Mouse (Mus musculus): Measurements from ENCODE around the gene Rpl7l1.
"Not testable (repeated sequence)": the region's sequence is repeated elsewhere in the genome, so short reads cannot be mapped to it uniquely, and the experiment has no call there.

Rpl7l1 gene

DNA sequence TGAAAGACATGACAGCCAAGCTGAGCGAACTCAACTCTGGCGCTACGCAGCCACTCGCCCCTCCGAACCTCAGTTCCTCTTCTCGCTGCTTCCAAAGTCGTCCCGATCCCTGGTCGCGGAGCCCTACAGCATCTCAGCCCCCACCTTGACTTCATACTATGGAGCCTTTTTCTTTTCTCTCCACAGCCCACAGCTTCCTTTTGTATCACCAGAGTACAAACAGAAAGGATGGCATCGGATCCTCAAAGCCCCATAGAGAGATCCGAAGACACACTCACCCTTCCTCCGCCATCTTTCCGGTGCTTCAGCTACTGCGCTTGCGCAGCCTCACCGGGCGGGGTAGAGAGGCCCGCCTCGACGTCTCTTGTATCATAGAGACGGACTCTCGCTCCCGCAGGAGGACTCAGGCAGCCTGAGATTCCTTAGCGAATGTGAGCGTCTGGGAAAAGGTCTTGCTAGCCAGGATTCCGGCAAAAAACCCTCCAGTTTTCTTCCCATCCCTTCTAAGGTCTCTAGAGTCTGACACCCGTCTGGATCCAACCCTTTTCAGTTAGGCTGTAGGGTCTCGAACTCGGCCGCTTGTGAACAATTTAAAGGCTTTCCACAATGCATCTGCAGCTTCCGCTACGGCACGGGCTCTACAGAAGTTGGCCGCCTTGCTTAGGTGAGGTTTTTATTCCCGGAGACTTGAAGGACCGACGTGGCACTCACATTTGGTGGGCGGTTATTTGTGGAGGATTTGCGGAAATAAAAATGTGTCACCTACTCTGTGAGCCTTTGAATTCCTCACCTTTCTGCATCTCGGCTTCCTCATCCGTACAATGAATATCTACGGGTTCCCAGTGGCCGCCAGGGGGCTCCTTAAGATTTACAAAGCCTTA, at the start of gene Rpl7l1:
Gene Rpl7l1, minus strand, starts transcription at position 332 of the 881 bp plus-strand sequence.
- peak; percentile 84 to 90 for DNase-seq

GRCm38 (mm10) chr17:46829856-46830535, 47.5 kb upstream of the Rpl7l1 start:
- DNase-seq, result peak in 1 of 2 experiments; percentile 31

DNA sequence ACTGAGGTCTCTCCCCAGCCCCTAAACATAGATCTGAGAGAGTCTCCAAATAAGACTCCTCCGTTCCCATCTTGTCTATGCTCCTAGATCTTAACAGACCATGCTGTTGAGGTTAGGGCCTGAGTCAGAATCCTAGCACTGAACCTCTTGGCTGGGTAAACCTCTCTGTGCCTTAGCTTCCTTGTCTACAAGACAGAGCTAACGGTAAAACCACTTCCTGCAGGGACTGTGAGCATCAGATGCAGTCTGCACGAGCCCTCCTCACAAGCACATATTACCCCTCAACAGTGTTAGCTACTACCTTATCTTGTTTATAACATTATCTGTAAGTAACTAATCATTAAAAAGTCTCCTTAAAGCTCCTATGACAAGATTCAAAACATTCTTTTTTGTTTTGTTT, 46.5 kb upstream of the Rpl7l1 start:
- no peak for DNase-seq

DNA sequence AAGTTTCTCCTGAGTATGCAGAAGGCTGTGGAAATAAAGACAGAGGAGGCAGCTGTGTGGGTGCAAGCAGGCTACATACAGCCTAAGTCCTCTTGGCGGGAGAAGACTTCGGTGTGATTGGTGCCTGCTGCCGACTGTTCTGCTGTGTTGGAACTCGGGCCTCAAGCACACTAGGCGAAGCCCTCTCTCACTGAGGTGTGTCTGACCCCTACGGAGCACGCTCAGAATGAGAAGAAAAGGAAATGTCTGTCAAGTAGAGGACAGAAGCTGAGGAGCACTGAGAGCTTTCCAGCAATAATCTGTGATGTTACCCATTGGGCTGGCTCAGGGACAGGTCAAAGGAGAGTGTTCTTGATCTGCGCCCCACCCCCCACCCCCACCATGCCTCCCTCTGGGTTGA, 40.6 kb upstream of the Rpl7l1 start:
- no peak for DNase-seq

DNA sequence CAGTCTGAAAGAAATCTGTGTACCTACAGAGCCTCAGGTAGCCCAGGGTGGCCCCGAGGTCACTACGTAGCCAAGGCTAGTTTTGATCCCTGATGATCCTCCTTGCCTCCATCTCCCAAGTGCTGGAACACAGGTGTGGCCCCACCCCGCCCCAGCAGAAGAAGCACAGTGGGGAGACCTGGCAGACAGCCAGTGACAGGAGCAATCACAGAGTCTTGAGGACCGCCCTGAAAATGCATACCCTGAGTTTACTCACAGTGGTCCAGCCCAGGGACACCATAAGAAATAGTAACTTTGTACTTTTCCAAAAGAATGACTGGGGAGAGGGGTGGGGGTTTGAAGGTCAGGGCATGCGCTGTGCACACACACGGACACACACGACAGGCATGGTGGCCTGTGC, 38.2 kb upstream of the Rpl7l1 start:
- DNase-seq, result no peak

- no peak for DNase-seq
These were observed 35.3 kb upstream of the Rpl7l1 start for GRCm38 (mm10) chr17:46817734-46818158.

- no peak for DNase-seq
These were observed 33.8 kb upstream of the Rpl7l1 start for GRCm38 (mm10) chr17:46816306-46816705.

- DNase-seq, result no peak
These were observed 32.0 kb upstream of the Rpl7l1 start for GRCm38 (mm10) chr17:46814497-46814896.

DNA sequence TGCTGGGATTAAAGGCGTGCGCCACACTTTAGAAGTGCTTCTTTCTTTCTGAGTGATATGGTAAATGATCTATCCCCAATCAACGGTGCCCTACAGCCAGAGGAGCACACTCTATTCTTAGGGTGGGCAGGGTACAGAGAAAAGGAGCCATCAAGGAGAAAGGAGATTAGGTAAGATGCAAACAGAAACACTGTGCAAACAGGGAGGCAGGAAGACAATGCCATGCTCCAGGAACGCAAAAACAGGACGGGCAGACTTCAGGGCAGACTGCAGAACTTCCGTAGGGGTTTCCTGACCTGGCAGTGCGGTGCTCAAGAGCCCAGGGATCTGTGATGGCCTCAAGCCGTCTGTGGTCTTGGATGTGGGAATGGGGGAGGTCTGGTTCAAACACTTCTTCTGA, 31.2 kb upstream of the Rpl7l1 start:
- no peak for DNase-seq

DNA sequence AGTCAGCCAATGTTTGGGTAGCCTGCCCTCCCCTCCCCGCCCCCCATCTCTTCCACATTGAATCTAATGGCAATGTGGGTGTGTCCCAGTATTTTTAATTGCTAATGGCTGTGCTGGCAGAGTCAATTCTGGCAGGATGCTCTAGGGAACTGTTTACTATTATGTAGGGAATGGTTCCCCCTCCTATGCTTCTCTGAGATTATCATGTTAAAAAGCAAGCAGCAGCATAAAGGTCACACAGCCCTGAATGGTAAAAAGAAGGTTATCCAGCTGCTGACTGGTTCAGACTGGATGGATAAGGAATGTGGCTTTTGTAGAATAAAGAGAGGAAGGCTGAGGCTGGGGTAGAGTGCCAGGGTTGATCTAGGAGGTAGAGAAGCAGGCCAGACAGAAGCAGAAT, 30.0 kb upstream of the Rpl7l1 start:
- no peak for DNase-seq

GRCm38 (mm10) chr17:46810672-46811071, 28.2 kb upstream of the Rpl7l1 start:
- no peak for DNase-seq

DNA sequence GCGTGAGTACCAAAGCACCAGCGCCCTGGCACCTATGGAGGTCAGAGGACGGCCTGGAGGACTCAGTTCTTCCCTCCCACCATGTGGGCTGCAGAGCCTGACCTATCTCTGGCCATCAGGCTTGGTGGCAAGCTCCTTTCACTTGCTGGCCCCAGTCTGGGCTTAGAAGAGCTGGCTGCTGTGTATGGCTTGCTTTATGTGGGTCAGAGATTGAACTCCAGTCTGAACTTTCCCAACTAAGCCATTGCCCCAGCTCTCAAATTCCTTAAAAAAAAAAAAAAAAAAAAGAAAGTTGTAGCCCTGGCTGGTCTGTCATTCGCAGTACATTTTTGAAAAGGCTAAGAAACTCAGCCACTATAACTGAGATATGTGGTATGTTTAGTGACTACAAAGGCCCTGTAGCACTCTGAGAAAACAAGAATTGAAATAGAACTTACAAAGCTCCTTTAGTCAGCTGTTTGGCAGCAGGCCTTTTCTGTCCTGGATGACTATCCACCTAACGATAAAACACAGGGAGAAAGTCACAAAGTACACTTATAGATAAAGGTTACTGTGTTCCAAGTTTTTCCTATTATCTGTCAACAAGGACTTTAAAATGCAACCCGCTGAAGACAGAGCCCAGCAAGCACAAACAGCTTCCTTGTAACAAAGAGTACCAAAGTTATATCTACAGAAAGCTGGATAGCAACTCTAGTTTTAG, 26.8 kb upstream of the Rpl7l1 start:
- DNase-seq, result no peak

DNA sequence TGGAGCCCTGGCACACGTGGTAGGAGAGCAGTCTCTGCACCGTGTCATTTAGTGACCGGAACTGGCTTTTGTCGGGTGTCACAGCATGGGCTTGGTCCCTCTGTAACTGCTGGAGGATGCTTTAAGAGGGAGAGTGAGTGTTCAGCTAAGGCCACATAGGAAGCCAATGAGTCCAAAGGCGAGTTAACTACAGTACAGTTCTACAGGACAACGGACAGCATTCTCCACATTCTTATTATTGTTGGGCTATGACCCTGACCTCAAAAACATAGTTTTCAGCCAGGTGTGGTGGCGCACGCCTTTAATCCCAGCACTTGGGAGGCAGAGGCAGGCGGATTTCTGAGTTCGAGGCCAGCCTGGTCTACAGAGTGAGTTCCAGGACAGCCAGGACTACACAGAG, 25.9 kb upstream of the Rpl7l1 start:
- no peak for DNase-seq

DNA sequence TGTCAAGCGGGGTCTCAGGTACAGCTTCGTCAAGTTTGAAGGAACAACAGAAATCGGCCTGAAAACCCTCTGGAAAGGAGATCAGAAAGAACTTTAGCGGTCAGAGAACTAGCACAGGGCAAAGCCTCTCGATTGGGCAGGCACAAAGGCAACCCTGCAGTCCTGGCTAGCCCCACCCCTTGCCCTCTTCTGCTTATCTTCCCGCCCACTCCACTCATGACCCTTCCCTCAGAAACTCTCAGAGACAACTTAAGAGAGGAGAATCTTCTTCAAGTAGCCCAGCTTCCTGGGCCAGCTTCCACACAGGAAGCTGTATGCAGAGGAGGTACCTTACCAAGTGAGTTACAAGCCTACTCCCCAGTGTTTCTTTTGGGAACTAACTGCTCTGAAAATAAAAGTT, 19.3 kb upstream of the Rpl7l1 start:
- no peak for DNase-seq

DNA sequence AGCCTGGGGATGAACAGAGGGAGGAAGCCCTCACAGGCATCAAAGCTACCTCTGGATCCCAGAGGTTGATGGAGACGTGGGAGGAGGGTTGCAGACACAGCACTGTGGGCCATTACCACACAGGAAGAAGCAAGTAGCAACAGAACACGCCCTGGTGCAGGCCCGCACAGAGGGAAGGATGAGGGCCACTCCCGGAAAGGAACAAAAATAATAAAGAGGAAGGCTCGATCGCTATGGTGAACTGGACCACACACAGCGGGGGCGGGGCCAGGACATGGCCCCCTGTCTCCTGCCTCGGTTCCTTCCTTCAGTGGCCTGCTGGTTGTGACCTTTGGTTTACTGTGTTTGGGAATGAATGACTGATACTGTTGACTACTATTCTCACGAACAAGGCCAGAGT, 17.2 kb upstream of the Rpl7l1 start:
- no peak for DNase-seq

DNA sequence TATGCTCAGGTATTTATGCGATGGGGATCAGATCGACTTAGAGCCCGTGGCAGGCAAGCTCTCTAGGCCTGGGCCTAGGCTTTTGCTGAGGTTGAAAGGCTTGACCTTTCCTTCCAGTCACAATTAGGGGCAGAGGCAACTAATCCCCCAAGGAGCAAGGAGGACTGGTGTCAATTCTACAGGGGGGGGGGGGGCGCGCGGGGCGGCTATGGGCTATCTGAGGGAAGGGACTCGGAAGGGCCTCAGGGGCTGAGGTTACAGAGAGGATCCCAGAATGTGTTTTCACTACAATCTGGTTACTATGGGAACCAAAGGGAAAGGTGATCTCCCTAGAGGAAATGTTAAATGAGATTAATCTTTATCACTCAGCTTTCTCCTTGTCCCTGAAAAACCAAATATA, 14.9 kb upstream of the Rpl7l1 start:
- DNase-seq, result no peak

GRCm38 (mm10) chr17:46796743-46797142, 14.3 kb upstream of the Rpl7l1 start:
- no peak for DNase-seq

DNA sequence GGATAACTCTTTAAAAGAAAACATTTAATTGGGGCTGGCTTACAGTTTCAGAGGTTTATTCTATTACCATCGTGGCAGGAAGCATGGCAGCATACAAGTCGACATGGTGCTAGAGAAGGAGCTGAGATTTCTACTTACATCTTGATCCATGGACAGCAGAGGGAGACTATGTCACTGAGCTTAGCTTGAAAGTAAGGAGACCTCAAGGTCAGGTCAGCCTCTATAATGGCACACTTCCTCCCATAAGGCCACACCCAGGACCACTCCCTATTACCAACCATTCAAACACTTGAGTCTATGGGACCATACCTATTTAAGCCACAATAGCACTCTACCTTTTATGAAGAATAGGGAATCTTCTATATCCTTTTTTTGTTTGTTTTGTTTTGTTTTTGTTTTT, 10.5 kb upstream of the Rpl7l1 start:
- no peak for DNase-seq

DNA sequence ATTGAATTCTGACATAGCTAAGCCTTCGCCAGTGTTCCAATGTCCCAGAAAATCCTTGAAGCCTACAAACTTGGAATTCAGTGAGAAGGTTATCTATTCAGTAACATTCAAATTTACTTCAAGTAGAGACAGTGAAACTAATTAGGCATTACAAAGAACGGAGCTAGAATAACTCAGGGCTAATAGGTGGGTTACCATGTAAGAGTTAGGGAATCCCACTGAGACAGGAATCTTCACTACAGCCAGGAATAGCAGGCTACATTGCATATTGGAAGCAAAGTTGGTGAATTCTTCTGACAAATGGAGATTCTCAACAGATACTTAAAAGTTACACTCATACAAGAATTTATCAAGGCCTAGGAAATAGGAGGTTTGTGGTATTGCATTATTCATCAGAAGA, 5.5 kb upstream of the Rpl7l1 start:
- not testable (repeated sequence) for DNase-seq

DNA sequence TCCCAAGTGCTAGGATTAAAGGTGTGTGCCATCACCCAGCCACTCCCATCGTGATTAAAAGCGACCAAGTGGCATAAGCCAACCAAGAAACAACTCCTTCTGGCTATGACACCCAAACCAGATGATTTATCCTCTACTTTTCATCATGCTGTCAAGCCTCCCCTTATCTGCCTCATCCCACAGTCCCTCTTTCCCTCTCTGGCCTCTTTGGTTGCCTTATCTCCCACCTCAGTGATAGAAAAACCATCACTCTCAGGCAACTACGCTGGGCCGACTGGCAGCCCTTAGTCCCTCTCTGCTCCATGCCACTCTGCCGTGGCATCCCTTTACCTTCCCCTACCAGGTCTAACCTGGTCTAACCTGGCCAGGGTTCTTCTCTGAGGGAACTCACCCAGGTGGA, 4.5 kb upstream of the Rpl7l1 start:
- no peak for DNase-seq

- DNase-seq, result no peak
These were observed 722 bp upstream of the Rpl7l1 start for GRCm38 (mm10) chr17:46783222-46783565.

- no peak for DNase-seq
These were observed 596 bp downstream of the Rpl7l1 start for GRCm38 (mm10) chr17:46781876-46782275.

DNA sequence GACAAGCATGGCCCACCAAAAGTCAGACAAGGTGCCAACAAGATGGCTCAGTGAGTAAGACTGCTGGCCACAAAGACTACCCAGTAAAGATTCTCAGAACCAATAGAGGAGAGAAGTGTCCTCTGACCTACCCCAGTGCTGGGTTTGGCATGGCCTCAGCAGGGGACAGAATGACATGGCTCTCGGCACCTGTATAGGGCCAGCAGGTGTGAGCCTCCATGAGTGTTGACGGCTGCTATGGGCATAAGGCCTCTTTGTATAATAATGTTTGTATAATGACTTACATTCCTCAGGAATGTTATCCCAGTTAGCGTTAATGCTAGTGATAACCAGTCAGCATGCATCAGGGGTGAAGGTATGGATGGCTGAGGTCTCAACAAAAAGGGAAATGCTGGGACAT, 6.4 kb downstream of the Rpl7l1 start:
- no peak for DNase-seq

DNA sequence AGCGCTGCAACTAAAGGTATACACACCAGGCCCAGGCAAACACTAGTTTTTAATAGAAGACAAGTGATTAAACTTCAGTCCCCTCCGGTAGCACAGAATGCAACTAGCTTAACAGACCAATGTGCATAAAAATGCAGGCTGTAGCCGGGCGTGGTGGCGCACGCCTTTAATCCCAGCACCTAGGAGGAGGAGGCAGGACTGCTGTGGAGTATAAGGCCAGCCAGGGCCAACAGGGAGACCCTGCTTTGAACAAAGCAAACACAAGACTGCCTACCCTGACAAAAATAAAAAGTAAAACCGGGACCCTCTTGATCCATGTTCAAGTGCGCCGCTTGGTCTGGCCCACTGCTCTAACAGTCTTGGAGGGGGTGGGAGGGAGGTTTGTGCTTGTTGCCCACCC, 7.4 kb downstream of the Rpl7l1 start:
- DNase-seq, result no peak
